Comparison of ENCODE assay signal across 10 mouse cellular contexts in the genomic region with DNA sequence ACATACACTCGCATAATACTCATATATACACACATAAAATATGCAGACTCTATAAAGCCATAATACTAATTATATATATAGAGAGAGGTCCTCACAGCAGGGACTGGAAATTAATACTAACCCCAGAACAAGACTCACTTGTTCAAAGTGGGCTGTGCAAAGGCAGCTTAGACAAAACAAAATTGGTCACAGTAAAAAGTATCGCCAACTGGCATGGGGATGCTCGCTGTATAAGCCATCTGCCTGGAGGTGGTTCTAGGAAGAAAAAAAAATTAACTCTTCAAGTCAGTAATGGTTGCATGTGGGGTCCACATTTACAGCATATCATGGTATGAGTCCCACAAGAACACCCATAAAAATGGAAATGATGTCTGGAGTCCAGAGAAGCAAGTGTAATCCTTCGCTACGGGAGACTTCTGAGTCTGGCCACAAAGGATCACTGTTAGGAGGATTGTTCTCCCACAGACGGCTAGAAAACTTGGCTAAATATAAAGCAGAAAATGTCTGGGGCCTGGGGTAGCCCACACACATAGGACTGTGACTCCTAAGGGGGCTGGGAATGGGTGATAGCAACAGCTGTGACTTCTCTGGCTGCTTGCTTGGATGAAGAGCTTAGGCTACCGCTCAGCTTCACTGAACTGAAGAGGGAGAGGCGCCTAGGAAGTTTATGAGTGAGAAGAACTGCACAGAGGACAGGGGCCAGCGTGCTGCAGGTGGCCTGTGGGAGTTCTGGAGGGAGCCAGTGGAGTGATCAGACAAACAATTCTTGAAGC. TPM values are rescaled to one million over a fixed set of nuclear protein-coding genes. Genes with fewer than 3 reads are reported as not detected.
DNase-seq lines count a peak whose midpoint lies in the region; ATAC-seq lines count a peak whose summit lies in the region.
"Had no signal": no experiment of that assay in that cellular context is flagged by ENCODE, and none has a peak within 500 bp of the region (broad histone marks: within the 10 kb centered on the region; RNA-seq: fewer than 3 reads in every experiment).

No protein-coding gene starts in this region.

- no peaks in the 10 kb centered on the region for H3K27me3 ChIP-seq in heart, embryonic 10.5 days (ENCODE audit: insufficient read depth, poor library complexity, severe bottlenecking)
- H3K27me3 ChIP-seq in midbrain, embryonic 13.5 days, result no peaks in the 10 kb centered on the region
- H3K27me3 ChIP-seq: liver, embryonic 12.5 days had no signal

- peak; percentile 84 for DNase-seq in heart, adult 11 months
- no peak for DNase-seq in heart, embryonic 10.5 days (ENCODE audit: low spot score)
- DNase-seq in layer of hippocampus, adult 9-11 months, result peak; percentile 63
- DNase-seq in layer of hippocampus, adult 9-10 months (ENCODE audit: low spot score), result no peak
- peak; percentile 45 for DNase-seq in heart, postnatal 4 days
- no peak for DNase-seq in adrenal gland, adult (ENCODE audit: inconsistent age in 2 of 2, low spot score in 1 of 2)
- DNase-seq in urinary bladder, postnatal 25 days (ENCODE audit: low spot score), result no peak
- DNase-seq: spleen, adult 18-20 months had no signal

- no peak overlapping the region for H3K27ac ChIP-seq in heart, embryonic 10.5 days
- H3K27ac ChIP-seq in midbrain, embryonic 13.5 days, result peak overlapping the region; percentile 48; the same call in 1 of the 2 replicates
- H3K27ac ChIP-seq: liver, embryonic 12.5 days had no signal

- WGBS in heart, embryonic 10.5 days, result 76% methylated on average over 9 of the region's 9 CpGs
- 62% methylated on average over 9 of the region's 9 CpGs for WGBS in midbrain, embryonic 13.5 days

- peaks cover 30% of the 10 kb centered on the region for H3K36me3 ChIP-seq in heart, embryonic 10.5 days
- no peaks in the 10 kb centered on the region for H3K36me3 ChIP-seq in midbrain, embryonic 13.5 days
- H3K36me3 ChIP-seq: liver, embryonic 12.5 days had no signal

- H3K4me1 ChIP-seq in heart, embryonic 10.5 days, result peaks cover 23% of the 10 kb centered on the region
- peaks cover 9% of the 10 kb centered on the region for H3K4me1 ChIP-seq in midbrain, embryonic 13.5 days (replicated peaks)

- H3K9ac ChIP-seq in midbrain, embryonic 13.5 days (replicated peaks), result no peak overlapping the region
- H3K9ac ChIP-seq: liver, embryonic 12.5 days had no signal

- no peak overlapping the region for H3K4me2 ChIP-seq in midbrain, embryonic 13.5 days (replicated peaks)
- H3K4me2 ChIP-seq: liver, embryonic 12.5 days had no signal

- ATAC-seq in midbrain, embryonic 13.5 days, result peak; percentile 72
- ATAC-seq: liver, embryonic 12.5 days had no signal

- H3K9me3 ChIP-seq in heart, embryonic 10.5 days, result no peaks in the 10 kb centered on the region
- H3K9me3 ChIP-seq in midbrain, embryonic 13.5 days, result no peaks in the 10 kb centered on the region
- H3K9me3 ChIP-seq: liver, embryonic 12.5 days had no signal

- H3K4me3 ChIP-seq in heart, embryonic 10.5 days, result no peak overlapping the region
- no peak overlapping the region for H3K4me3 ChIP-seq in midbrain, embryonic 13.5 days (replicated peaks)
- H3K4me3 ChIP-seq: liver, embryonic 12.5 days had no signal

RNA-seq across cellular contexts. Expression of a gene that starts 52.7 kb away (rescaled TPM):
- polyA plus RNA-seq in heart, embryonic 10.5 days (2016; fragmentation: Nextera tagmentation; extraction: Ambion mirVana), result 20.9 and 24.2 TPM in 2 replicates
- total RNA-seq in heart, postnatal 4 days (2021), result 10 to 100 TPM; 16.3 to 19.5 TPM
- polyA plus RNA-seq in midbrain, embryonic 13.5 days (2015; fragmentation: Nextera tagmentation; extraction: Ambion mirVana), result 35.3 and 35.5 TPM in 2 replicates

Comparison
In these comparisons a context has a peak if more than half of its experiments do, and no peak if none do; other contexts are left out.
1. DNase-seq: peak in heart, adult 11 months (single experiment), layer of hippocampus, adult 9-11 months (single experiment) and heart, postnatal 4 days (single experiment); none in heart, embryonic 10.5 days (single experiment), layer of hippocampus, adult 9-10 months (single experiment), adrenal gland, adult (0 of 2) and urinary bladder, postnatal 25 days (single experiment).